Mouse (Mus musculus): ENCODE results near the gene Tns1.

The Tns1 gene

GRCm38 (mm10) chr1:74058771-74059170 lies 65.5 kb downstream of the Tns1 start:
- no peak for DNase-seq (ENCODE audit: low read depth, low spot score)

- DNase-seq (ENCODE audit: low read depth, low spot score) = no peak
These were observed 65.9 kb downstream of the Tns1 start for GRCm38 (mm10) chr1:74058309-74058708.

GRCm38 (mm10) chr1:74057501-74057900 lies 66.7 kb downstream of the Tns1 start:
- no peak for DNase-seq (ENCODE audit: low read depth, low spot score)

DNA sequence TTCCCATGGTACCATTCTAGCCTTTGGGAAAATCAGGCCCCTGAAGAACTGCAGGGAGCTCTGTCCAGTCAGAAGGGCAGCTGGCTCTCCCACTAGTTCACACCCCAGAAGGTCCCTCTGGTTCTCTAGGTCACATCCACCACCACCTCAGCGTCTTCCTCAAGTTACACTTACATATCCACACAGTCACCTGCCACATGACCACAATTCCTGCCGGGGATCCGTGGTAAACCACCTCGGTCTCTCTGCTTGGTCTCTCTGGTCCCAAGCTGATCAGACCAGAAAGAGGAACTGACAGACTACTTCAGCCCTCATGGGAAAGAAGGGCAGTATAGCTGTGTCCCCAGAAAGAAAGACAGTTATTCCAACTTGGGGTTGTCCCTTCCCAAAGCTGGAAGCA lies 68.7 kb downstream of the Tns1 start:
- no peak for DNase-seq (ENCODE audit: low read depth, low spot score)

DNA sequence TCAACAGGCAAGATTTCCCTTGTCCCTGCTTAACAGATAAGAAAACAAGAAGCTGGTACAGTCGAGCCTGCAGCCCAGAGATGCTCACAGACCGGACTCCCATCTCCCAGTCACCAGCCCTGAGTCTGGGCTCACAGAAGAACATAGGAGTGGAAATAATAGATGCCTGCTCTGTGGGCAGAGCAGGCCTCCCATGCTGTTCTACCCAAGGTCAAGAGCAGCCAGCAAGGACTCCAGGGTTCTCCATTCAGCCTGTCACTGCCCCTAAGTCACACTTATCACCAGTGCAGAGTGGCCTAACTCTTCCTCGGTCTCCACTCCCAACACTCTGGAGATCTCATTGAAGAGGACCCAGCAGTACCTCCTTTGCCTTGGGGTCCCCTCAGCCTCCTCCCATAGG lies 69.8 kb downstream of the Tns1 start:
- DNase-seq (ENCODE audit: low read depth, low spot score) = no peak

GRCm38 (mm10) chr1:74054007-74054406 lies 70.2 kb downstream of the Tns1 start:
- DNase-seq (ENCODE audit: low read depth, low spot score) = no peak

- no peak for DNase-seq (ENCODE audit: low read depth, low spot score)
These were observed 71.2 kb downstream of the Tns1 start for GRCm38 (mm10) chr1:74053068-74053467.

DNA sequence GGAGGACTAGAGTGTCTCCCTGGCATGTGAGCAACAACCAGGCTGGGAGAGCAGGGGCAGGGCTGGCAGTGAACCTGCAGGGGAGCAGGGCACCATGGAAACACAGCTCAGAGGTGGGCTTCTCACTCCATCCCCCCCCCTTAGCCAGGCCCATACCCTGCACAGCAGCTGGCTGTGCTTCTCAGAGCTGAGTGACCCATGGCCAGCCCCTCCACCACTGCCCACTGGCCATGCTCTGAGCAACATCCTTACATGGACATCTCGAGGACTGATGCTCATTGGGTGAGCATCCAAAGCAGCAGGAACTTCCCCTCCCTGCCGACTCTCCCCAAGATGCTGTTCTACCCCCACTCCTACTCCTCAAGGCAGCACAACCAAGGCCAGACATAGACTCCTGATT lies 72.9 kb downstream of the Tns1 start:
- no peak for DNase-seq (ENCODE audit: low read depth, low spot score)

DNA sequence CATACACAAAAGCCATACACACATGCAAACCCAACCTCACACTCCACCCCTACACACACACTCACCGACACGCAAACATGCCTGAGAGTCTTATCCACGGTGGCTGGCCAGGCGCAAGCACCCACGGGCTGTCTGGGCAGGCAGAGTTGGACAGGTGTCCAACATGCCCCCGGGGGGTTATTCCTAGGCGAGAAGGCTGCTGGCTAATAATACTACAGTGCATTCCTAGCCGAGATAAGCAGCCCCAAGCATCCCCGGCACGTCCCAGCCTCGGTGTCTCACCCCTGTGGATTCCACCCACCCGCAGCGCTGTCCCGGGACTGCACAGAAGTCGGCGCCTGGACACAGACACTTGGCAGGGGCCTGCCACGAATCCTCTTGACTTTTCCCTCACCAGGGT lies 74.8 kb downstream of the Tns1 start:
- no peak for DNase-seq (ENCODE audit: low read depth, low spot score)

GRCm38 (mm10) chr1:74047722-74048121 lies 76.5 kb downstream of the Tns1 start:
- no peak for DNase-seq (ENCODE audit: low read depth, low spot score)

GRCm38 (mm10) chr1:74047311-74047710 lies 76.9 kb downstream of the Tns1 start:
- no peak for DNase-seq (ENCODE audit: low read depth, low spot score)

GRCm38 (mm10) chr1:74045034-74045433 lies 79.2 kb downstream of the Tns1 start:
- DNase-seq (ENCODE audit: low read depth, low spot score) = no peak

GRCm38 (mm10) chr1:74044421-74044820 lies 79.8 kb downstream of the Tns1 start:
- no peak for DNase-seq (ENCODE audit: low read depth, low spot score)

- DNase-seq (ENCODE audit: low read depth, low spot score) = no peak
These were observed 80.6 kb downstream of the Tns1 start for GRCm38 (mm10) chr1:74043584-74044105.

- DNase-seq (ENCODE audit: low read depth, low spot score) = no peak
These were observed 81.4 kb downstream of the Tns1 start for GRCm38 (mm10) chr1:74042711-74043467.

- DNase-seq (ENCODE audit: low read depth, low spot score) = no peak
These were observed 82.6 kb downstream of the Tns1 start for GRCm38 (mm10) chr1:74041692-74042091.

DNA sequence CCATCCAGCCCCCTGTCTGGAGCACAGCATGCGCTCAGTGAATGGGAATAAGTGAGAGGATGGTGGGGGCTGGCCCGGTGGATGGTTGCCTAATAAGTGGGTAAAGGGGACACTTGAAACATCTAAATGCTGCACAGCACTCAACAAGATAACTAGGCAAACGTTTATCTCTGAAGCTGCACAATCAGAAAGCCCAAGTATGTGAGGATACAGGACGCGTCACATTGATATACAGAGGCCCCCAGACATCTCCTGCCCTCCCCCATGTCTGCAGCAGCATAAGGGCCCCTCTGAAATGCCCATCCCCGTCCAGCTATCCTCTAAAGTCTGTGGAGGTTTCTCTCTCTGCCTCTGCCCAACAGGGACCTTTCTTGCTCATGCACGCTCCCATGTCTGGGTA lies 83.1 kb downstream of the Tns1 start:
- DNase-seq (ENCODE audit: low read depth, low spot score) = no peak

DNA sequence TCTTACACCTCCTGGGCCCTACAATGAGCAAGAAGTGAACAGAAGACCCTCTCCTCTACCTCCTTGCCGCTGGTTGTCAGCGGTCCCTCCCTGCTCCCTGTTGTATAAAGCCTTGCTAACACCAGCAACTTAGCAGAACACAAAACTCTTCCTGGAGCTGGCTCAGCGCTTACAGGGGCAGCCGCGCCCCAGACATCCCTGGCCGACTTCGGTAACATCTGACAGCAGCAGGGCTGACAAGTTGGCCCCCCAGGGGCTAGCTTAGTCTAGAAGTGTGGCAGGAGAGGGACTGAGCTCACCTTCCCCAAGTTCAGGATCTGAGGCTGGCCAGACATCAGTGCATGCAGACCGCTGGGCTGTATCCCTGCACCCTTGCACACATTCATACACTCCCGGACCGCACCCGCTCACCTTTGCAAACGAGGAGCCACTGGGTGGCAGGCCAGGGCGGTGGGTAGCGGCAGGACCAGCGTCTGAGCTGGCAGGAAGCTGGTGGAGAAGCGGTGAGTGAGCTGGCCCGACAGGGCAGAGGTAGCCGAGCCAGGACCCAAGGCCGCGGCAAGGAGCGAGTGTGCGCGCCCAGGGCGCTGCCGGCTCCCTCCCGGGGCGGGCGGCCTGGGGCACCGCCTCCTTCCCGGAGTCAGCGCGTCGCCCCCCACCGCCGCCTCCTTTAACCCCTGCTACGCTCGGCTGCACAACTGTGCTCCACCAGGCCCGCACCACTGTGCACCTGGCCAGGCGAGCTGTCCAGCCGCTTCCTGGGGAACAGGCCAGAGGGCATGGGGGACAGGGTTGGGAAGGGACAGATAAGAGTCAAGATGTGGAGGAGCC lies 87.5 kb downstream of the Tns1 start:
- DNase-seq (ENCODE audit: low read depth, low spot score) = no peak

GRCm38 (mm10) chr1:74035912-74036489 lies 88.2 kb downstream of the Tns1 start:
- DNase-seq (ENCODE audit: low read depth, low spot score) = no peak

- DNase-seq (ENCODE audit: low read depth, low spot score) = no peak
These were observed 88.8 kb downstream of the Tns1 start for GRCm38 (mm10) chr1:74035487-74035886.

- no peak for DNase-seq (ENCODE audit: low read depth, low spot score)
These were observed 89.5 kb downstream of the Tns1 start for GRCm38 (mm10) chr1:74034736-74035135.

DNA sequence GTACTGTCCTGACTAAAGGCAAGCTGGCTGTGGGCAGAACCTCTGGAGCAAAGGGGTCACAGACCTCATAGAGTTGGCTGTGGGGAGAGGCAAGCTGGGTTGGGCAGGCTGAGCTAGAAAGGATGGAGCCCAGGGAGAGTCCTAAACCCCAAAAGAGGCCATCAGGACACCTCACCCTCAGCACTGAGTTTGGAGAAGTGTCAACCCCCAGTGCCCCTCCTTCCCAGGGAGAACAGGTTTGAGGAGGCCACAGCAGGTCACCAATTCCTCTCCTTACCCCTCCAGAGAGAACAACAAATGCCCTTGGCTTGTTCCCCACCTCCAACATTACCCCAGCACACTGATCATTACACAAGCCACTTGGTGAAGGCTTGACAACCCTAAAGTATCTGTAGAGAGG lies 90.0 kb downstream of the Tns1 start:
- DNase-seq (ENCODE audit: low read depth, low spot score) = no peak
